Mouse (Mus musculus): ENCODE data around the gene Fxyd3. TPM values are rescaled to one million over a fixed set of nuclear protein-coding genes. Genes with fewer than 3 reads are reported as not detected.

The Fxyd3 gene
- polyA plus RNA-seq, 1 experiment from 2014 or later: not detected

DNA sequence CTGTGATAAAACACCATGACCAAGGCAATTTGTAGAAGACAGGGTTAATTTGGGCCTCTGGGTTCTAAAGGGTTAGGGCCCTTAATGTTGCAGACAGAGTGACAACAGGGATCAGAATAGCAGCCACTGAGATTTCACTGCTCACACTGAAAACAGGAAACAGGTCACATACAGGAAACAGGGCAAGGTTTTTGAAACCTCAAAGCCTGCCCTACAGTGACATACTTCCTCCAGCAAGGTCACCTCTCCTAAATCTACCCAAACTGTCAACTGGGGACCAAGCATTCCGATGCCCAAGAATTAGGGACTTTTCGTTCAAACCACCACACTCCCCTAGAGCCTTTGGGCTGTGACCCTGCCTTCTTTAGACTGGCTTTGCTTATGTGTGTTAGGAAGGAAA lies 13.2 kb upstream of the Fxyd3 start:
- no peaks in the 10 kb centered on the region for H3K36me3 ChIP-seq (ENCODE audit: control insufficient read depth, insufficient read depth, low read length)
- WGBS: 98% methylated on average over 2 of the region's 2 CpGs
- ATAC-seq (ENCODE audit: low read depth): no peak
- no peak overlapping the region for H3K4me2 ChIP-seq (ENCODE audit: low read depth, low read length)
- H3K4me1 ChIP-seq (ENCODE audit: control insufficient read depth, insufficient read depth, low read length): 0 out of 2 replicates have a peak, but pooled peaks cover 3% of the 10 kb centered on the region
- H3K27me3 ChIP-seq (ENCODE audit: control insufficient read depth, insufficient read depth, low read length): no peaks in the 10 kb centered on the region
- no peak overlapping the region for H3K27ac ChIP-seq (ENCODE audit: low read depth, low read length)
- H3K9ac ChIP-seq (replicated peaks; ENCODE audit: low read depth, low read length): no peak overlapping the region
- H3K4me3 ChIP-seq (ENCODE audit: low read depth, low read length): no peak overlapping the region
- H3K9me3 ChIP-seq (ENCODE audit: control insufficient read depth, low read length): no peaks in the 10 kb centered on the region

DNA sequence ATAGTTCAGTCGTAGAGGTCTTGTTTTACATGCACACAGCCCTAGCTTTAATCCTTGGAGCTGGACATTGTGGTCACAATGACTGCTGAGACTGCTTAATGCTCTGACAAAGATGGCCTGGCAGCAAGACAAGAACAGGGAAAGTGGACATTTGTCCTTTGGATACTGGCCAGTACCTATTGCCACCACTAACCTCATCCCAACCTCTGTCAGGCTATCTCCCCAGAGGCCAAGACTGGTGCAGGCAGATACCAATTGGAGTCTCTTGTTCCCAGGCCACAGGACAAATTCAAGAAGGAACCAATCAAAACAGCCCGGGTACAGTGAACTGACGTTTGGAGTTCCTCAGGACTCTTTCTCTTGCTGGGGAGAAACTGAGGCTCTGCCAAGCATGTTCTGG lies 11.7 kb upstream of the Fxyd3 start:
- Histone ChIP-seq H3K9me3 (ENCODE audit: control insufficient read depth, low read length) (no peaks in the 10 kb centered on the region), H3K4me3 (ENCODE audit: low read depth, low read length) (no peak overlapping the region), H3K27me3 (ENCODE audit: control insufficient read depth, insufficient read depth, low read length) (no peaks in the 10 kb centered on the region), H3K36me3 (ENCODE audit: control insufficient read depth, insufficient read depth, low read length) (no peaks in the 10 kb centered on the region), H3K27ac (ENCODE audit: low read depth, low read length) (no peak overlapping the region), H3K4me1 (ENCODE audit: control insufficient read depth, insufficient read depth, low read length) (0 out of 2 replicates have a peak, but pooled peaks cover 3% of the 10 kb centered on the region), H3K4me2 (ENCODE audit: low read depth, low read length) (no peak overlapping the region), H3K9ac (replicated peaks; ENCODE audit: low read depth, low read length) (no peak overlapping the region)
- no peak for ATAC-seq (ENCODE audit: low read depth)
- WGBS: 81% methylated on average over 3 of the region's 3 CpGs

DNA sequence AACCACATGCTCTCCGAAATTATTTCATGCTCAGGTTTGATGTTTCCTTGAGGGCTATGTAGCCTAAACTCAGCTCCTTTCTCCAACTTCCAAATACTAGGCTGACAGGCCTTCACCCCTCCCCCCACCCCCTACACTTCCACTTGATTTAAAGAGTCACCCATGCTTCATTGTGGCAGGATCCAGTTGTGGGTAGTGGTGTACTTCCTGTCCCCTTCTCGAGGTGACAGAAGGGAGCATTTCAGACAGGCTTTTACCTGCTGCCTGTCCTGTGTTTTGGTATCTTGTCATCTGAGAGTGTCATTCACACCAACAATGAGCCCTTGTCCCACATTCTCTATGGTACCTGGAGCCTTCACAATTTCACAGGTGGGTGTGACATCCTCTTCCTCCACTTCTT lies 10.8 kb upstream of the Fxyd3 start:
- WGBS: 67% methylated on average over 2 of the region's 2 CpGs
- Histone ChIP-seq H3K36me3 (ENCODE audit: control insufficient read depth, insufficient read depth, low read length) (no peaks in the 10 kb centered on the region), H3K27me3 (ENCODE audit: control insufficient read depth, insufficient read depth, low read length) (no peaks in the 10 kb centered on the region), H3K4me3 (ENCODE audit: low read depth, low read length) (no peak overlapping the region), H3K9me3 (ENCODE audit: control insufficient read depth, low read length) (no peaks in the 10 kb centered on the region), H3K9ac (replicated peaks; ENCODE audit: low read depth, low read length) (no peak overlapping the region), H3K4me2 (ENCODE audit: low read depth, low read length) (no peak overlapping the region), H3K4me1 (ENCODE audit: control insufficient read depth, insufficient read depth, low read length) (0 out of 2 replicates have a peak, but pooled peaks cover 3% of the 10 kb centered on the region), H3K27ac (ENCODE audit: low read depth, low read length) (no peak overlapping the region)
- ATAC-seq (ENCODE audit: low read depth): no peak

DNA sequence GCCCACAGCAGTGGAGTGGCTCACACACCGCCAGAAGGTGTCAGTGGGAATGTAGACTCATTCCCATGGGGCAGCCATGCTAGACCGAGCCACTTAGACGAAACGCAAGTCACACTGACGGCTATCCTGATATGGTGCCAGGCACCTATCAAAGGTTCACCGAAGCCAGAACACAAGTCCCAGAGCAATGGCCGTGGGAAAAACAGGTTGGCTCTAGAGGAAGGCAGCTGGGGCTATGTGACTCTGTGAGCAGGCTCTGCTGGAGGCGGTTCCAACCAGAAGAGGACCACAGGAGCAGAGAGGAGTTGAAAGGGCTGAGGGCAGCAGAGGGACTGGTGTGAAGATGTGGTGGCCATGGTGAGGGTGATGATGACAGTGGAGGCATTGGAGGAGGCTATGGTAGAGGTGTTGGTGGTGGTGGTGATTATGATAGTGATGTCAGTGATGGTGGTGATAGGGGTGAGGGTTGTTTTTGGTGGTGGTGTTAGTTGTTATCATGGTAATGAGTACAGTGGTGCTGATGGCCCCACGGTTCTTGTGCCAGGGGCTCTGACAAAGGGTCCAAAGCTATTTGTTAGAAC lies 9.8 kb upstream of the Fxyd3 start:
- H3K27me3 ChIP-seq (ENCODE audit: control insufficient read depth, insufficient read depth, low read length): no peaks in the 10 kb centered on the region
- H3K9me3 ChIP-seq (ENCODE audit: control insufficient read depth, low read length): no peaks in the 10 kb centered on the region
- 0 out of 2 replicates have a peak, but pooled peaks cover 3% of the 10 kb centered on the region for H3K4me1 ChIP-seq (ENCODE audit: control insufficient read depth, insufficient read depth, low read length)
- no peak overlapping the region for H3K4me2 ChIP-seq (ENCODE audit: low read depth, low read length)
- 88% methylated on average over 9 of the region's 9 CpGs for WGBS
- H3K4me3 ChIP-seq (ENCODE audit: low read depth, low read length): no peak overlapping the region
- H3K9ac ChIP-seq (replicated peaks; ENCODE audit: low read depth, low read length): no peak overlapping the region
- no peak for ATAC-seq (ENCODE audit: low read depth)
- H3K36me3 ChIP-seq (ENCODE audit: control insufficient read depth, insufficient read depth, low read length): no peaks in the 10 kb centered on the region
- no peak overlapping the region for H3K27ac ChIP-seq (ENCODE audit: low read depth, low read length)

DNA sequence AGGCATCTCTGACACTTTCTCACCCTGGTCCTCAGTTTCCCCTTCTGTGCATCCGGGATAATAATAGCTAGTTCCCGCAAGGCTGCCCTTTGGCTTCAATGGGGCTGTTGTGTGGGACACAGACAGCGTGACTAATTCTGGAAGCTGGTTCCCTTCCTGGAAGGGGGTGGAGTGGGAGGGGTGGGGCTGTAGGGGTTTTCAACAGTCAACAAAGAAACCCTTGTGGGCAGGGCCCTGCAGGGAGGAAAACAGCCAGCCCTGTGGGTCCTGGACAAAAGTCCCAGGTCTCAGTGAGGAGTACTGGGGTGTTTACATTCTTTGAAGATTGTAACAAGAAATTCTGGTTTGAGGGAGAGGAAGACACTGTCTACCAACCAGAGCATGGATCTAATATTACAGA lies 8.7 kb upstream of the Fxyd3 start:
- WGBS: 18% methylated on average over 3 of the region's 3 CpGs
- H3K4me3 ChIP-seq (ENCODE audit: low read depth, low read length): no peak overlapping the region
- H3K4me1 ChIP-seq (ENCODE audit: control insufficient read depth, insufficient read depth, low read length): 0 out of 2 replicates have a peak, but pooled peaks cover 3% of the 10 kb centered on the region
- H3K36me3 ChIP-seq (ENCODE audit: control insufficient read depth, insufficient read depth, low read length): no peaks in the 10 kb centered on the region
- H3K4me2 ChIP-seq (ENCODE audit: low read depth, low read length): no peak overlapping the region
- H3K27me3 ChIP-seq (ENCODE audit: control insufficient read depth, insufficient read depth, low read length): no peaks in the 10 kb centered on the region
- H3K9me3 ChIP-seq (ENCODE audit: control insufficient read depth, low read length): no peaks in the 10 kb centered on the region
- H3K27ac ChIP-seq (ENCODE audit: low read depth, low read length): no peak overlapping the region
- no peak overlapping the region for H3K9ac ChIP-seq (replicated peaks; ENCODE audit: low read depth, low read length)
- ATAC-seq (ENCODE audit: low read depth): no peak

DNA sequence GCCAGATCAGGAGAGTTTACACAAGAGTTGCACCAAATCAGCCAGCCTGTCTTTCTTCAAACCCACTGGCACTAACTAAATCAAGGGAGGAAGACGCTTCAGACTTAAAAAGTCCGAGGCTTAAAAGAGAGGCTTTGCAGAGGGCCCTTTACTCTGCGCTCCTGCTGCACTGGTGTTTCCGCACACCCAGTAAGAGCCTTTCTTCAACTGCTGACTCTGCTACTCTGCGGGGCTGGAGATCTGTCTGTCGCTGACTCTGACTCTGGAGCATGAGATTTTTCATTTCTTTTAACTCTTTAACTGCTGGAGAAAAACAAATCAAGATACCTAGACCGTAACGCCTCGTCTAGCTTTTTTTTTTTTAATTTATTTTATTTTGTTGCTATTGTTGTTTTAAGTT lies 7.6 kb upstream of the Fxyd3 start:
- ATAC-seq (ENCODE audit: low read depth): no peak
- Histone ChIP-seq H3K27ac (ENCODE audit: low read depth, low read length) (no peak overlapping the region), H3K4me2 (ENCODE audit: low read depth, low read length) (no peak overlapping the region), H3K27me3 (ENCODE audit: control insufficient read depth, insufficient read depth, low read length) (no peaks in the 10 kb centered on the region), H3K4me1 (ENCODE audit: control insufficient read depth, insufficient read depth, low read length) (0 out of 2 replicates have a peak, but pooled peaks cover 3% of the 10 kb centered on the region), H3K9me3 (ENCODE audit: control insufficient read depth, low read length) (no peaks in the 10 kb centered on the region), H3K36me3 (ENCODE audit: control insufficient read depth, insufficient read depth, low read length) (no peaks in the 10 kb centered on the region), H3K4me3 (ENCODE audit: low read depth, low read length) (no peak overlapping the region), H3K9ac (replicated peaks; ENCODE audit: low read depth, low read length) (no peak overlapping the region)
- 56% methylated on average over 9 of the region's 9 CpGs for WGBS

DNA sequence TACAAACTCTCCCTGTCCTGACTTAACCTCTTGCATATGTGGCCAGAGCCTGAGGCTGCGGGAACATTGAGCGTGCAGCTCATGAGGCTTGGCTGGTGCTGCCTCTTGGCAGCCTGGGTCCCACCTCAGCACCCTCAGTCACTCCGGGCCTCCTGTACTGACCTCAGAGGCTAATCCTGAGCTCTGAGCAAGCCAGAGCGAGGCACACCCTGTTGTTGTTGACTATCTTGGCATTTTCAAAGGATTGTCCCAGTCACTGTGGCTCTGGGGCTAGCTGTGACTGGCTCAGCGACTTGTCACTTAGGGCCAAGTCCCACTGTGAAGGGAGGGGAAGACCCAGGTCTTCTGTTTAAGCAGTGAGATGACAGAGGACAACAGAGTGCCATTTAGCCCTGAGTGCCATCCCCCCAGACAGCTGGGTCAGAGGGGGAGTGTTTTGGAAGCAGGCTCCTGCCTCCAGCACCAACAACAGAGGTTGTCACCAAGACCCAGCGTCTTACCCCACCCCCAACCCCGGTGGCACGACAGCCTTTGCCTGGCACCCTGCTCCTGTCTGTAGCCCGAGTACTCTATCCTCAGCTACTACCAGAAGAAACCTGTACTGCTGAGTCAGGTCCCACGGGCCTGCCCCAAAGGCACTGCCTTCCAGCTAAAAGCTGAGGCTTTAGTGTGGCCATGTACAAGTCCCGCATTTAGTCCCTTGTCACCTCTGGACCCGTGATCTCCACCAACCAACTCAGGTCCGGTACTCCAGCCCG lies 6.5 kb upstream of the Fxyd3 start:
- Histone ChIP-seq H3K9ac (replicated peaks; ENCODE audit: low read depth, low read length) (no peak overlapping the region), H3K4me2 (ENCODE audit: low read depth, low read length) (no peak overlapping the region), H3K27me3 (ENCODE audit: control insufficient read depth, insufficient read depth, low read length) (no peaks in the 10 kb centered on the region), H3K36me3 (ENCODE audit: control insufficient read depth, insufficient read depth, low read length) (no peaks in the 10 kb centered on the region), H3K4me3 (ENCODE audit: low read depth, low read length) (no peak overlapping the region), H3K4me1 (ENCODE audit: control insufficient read depth, insufficient read depth, low read length) (0 out of 2 replicates have a peak, but pooled peaks cover 3% of the 10 kb centered on the region), H3K9me3 (ENCODE audit: control insufficient read depth, low read length) (no peaks in the 10 kb centered on the region), H3K27ac (ENCODE audit: low read depth, low read length) (no peak overlapping the region)
- WGBS: 73% methylated on average over 14 of the region's 14 CpGs
- 0 out of 2 replicates have a peak, but pooled peaks have one; percentile 29 for ATAC-seq (ENCODE audit: low read depth)

DNA sequence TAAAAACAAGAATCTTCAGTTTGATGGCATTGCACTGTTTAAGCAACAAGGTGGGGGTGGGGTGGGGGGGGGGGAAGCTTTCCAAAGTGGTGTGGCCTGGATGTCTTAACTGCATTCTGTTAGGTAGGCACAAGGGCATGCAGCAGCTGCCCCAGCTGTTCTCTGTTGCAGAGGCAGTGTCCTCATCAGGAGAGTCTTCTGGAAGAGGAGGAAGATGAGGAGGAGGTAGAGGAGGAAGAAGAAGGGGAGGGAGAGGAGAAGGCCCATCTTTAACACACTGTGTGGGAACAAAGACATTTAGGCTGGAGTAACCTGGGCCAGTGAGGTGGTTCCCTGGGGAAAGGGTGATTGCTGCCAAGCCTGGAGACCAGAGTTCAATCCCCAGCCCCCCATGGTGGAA lies 5.6 kb upstream of the Fxyd3 start:
- Histone ChIP-seq H3K36me3 (ENCODE audit: control insufficient read depth, insufficient read depth, low read length) (no peaks in the 10 kb centered on the region), H3K9ac (replicated peaks; ENCODE audit: low read depth, low read length) (no peak overlapping the region), H3K4me3 (ENCODE audit: low read depth, low read length) (no peak overlapping the region), H3K4me2 (ENCODE audit: low read depth, low read length) (no peak overlapping the region), H3K27ac (ENCODE audit: low read depth, low read length) (no peak overlapping the region), H3K27me3 (ENCODE audit: control insufficient read depth, insufficient read depth, low read length) (no peaks in the 10 kb centered on the region), H3K9me3 (ENCODE audit: control insufficient read depth, low read length) (no peaks in the 10 kb centered on the region), H3K4me1 (ENCODE audit: control insufficient read depth, insufficient read depth, low read length) (0 out of 2 replicates have a peak, but pooled peaks cover 3% of the 10 kb centered on the region)
- no peak for ATAC-seq (ENCODE audit: low read depth)

DNA sequence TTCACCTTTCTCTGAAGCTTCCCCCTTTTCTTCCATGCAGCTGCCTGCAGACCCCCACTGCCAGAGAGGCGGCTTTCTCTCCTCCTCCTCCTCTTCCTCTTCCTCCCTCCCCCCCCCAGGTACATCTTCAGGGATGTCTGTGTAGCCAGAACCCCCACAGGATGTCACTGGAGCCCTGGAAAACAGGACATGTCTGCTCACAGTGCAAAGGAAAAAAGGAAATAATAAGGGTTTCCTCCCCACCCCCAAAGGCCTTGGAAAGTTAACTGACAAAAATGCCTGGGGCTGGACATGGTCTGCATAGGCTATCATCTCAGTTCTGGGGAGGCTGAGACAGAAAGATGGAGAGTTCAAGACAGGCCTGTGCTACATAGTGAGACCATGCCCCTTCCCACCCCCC lies 4.6 kb upstream of the Fxyd3 start:
- no peak overlapping the region for H3K4me3 ChIP-seq (ENCODE audit: low read depth, low read length)
- no peak overlapping the region for H3K4me2 ChIP-seq (ENCODE audit: low read depth, low read length)
- no peaks in the 10 kb centered on the region for H3K9me3 ChIP-seq (ENCODE audit: control insufficient read depth, low read length)
- 0 out of 2 replicates have a peak, but pooled peaks cover 3% of the 10 kb centered on the region for H3K4me1 ChIP-seq (ENCODE audit: control insufficient read depth, insufficient read depth, low read length)
- H3K9ac ChIP-seq (replicated peaks; ENCODE audit: low read depth, low read length): no peak overlapping the region
- 42% methylated on average over 1 of the region's 1 CpGs for WGBS
- H3K36me3 ChIP-seq (ENCODE audit: control insufficient read depth, insufficient read depth, low read length): no peaks in the 10 kb centered on the region
- ATAC-seq (ENCODE audit: low read depth): no peak
- H3K27me3 ChIP-seq (ENCODE audit: control insufficient read depth, insufficient read depth, low read length): no peaks in the 10 kb centered on the region
- H3K27ac ChIP-seq (ENCODE audit: low read depth, low read length): no peak overlapping the region

All from neural tube, embryonic 14.5 days (tissue).